Mouse (Mus musculus): ENCODE data around the gene Plk5.

DNA sequence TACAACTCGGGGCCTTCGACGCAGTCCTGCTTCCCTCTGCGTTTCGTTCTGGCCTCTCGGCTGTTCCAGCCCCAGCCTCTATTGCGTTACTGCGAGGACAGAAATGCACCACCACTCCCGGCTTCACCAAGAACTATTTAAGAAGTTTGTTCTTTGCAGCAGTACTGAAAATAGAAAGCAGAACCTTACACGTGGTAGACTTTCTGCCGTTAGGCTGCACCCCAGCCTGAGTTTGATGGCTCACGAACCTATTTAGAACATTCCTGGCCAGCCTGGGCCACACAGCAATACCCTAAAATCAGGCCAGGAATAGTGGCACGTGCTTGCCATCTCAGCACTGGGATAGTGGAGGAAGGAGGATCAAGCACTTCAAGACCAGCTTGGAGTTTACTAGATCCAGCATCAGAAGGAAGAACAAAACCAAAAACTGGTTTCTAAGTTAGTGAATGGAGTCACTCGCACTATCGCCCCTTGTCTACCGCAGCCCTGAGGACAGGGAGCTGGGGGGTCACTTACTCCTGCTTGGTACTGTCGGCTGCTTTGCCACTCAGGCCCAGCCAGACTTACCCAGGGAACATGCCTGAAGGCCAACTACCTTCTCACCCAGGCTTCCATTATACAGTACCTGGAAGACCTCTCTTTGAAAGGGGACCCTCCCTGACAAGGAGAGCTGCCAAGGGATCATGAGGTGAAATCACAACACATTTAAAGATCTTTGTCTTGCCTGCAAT is 43.9 kb downstream of the Plk5 start:
- no peak; the same call in 1 of the 2 replicates for TF ChIP-seq POLR2A (IDR thresholded peaks at IDR 0.05; ENCODE audit: low read depth, low read length)
- no peak for TF ChIP-seq CTCF (IDR thresholded peaks at IDR 0.05; ENCODE audit: extremely low read depth, insufficient read length, insufficient replicate concordance, low read depth, low read length)
